Mouse (Mus musculus): Measurements from ENCODE around the gene I0C0044D17Rik. TPM values are rescaled to one million over a fixed set of nuclear protein-coding genes. Genes with fewer than 3 reads are reported as not detected.
"Not testable (repeated sequence)": the region's sequence is repeated elsewhere in the genome, so short reads cannot be mapped to it uniquely, and the experiment has no call there.

I0C0044D17Rik gene
- polyA plus RNA-seq (2014; fragmentation: Nextera tagmentation; extraction: Ambion mirVana): not detected in 2 replicates

DNA sequence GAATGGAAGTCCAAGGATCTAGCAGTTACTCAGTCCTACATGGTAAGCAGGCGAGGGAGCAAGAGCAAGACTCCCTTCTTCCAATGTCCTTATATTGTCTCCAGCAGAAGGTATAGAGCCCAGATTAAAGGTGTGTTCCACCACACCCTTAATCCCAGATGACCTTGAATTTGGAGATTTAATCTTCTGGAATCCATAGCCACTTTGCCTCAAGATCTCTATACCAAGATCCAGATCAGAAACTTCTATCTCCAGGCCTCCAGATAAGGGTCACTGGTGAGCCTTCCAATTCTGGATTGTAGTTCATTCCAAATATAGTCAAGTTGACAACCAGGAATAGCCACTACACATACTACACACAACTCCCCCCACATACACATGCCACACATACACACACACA lies at the start of gene I0C0044D17Rik:
I0C0044D17Rik (minus strand) TSS at position 101 of the 400 bp plus-strand sequence.
- not testable (repeated sequence) for DNase-seq (ENCODE audit: low spot score); ATAC-seq (ENCODE audit: low read depth); H3K4me1 ChIP-seq (ENCODE audit: control insufficient read depth, insufficient read depth, low read length); H3K27me3 ChIP-seq (replicated peaks; ENCODE audit: control insufficient read depth, insufficient read depth, low read length); H3K9ac ChIP-seq (ENCODE audit: low read depth, low read length); H3K36me3 ChIP-seq (ENCODE audit: control insufficient read depth, insufficient read depth, low read length); H3K9me3 ChIP-seq (ENCODE audit: control insufficient read depth, low read length); H3K27ac ChIP-seq (replicated peaks; ENCODE audit: low read depth, low read length); H3K4me2 ChIP-seq (ENCODE audit: low read depth, low read length); H3K4me3 ChIP-seq (ENCODE audit: low read depth, low read length)
- WGBS: 87% methylated on average over 1 of the region's 1 CpGs

DNA sequence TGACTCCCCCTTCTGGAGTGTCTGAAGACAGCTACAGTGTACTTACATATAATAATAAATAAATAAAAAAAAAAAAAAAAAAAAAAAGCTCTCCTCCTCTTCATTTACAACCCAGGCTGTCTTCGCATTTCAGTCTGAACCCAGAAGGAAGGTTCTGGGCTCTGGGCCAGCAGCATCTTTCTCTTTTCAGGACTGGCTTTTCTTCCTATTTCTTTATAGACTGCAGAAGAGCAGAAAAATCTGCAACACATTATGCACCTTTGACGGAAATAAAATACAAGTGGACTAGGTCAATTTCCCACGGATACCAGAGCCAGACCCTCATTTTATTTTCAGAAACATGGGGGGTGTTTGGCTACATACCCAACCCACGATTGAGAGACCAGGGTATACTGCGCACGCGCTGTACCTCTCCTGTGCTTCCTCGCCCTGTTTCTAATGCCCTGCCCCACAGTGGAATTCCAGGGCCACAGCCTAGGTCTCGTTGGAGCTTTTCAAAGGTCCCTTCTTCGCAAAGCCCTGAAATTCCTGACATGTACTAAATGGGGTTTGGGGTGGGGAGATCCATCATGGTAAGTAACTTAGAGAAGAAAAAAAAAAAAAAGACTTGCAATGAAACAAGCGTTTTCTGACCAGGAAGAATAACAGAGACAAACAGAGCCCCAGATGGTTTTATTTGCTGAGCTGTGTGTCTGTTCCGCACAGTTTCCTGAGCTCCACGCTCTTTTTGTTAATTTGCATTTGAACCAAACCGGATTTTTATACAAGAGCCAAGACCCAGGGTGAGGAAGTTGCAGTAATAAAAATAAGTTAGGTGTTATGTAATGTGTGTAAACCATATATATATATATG lies 42.0 kb upstream of the I0C0044D17Rik start:
- WGBS: 44% methylated on average over 14 of the region's 14 CpGs
- Histone ChIP-seq H3K4me1 (ENCODE audit: control insufficient read depth, insufficient read depth, low read length) (no peaks in the 10 kb centered on the region), H3K27ac (replicated peaks; ENCODE audit: low read depth, low read length) (peak overlapping the region; percentile 81), H3K27me3 (replicated peaks; ENCODE audit: control insufficient read depth, insufficient read depth, low read length) (no peaks in the 10 kb centered on the region), H3K9ac (ENCODE audit: low read depth, low read length) (no peak overlapping the region; the same call in 1 of the 2 replicates), H3K4me3 (ENCODE audit: low read depth, low read length) (no peak overlapping the region), H3K36me3 (ENCODE audit: control insufficient read depth, insufficient read depth, low read length) (no peaks in the 10 kb centered on the region), H3K9me3 (ENCODE audit: control insufficient read depth, low read length) (peaks cover 8% of the 10 kb centered on the region), H3K4me2 (ENCODE audit: low read depth, low read length) (peak overlapping the region; percentile 31)
- ATAC-seq (ENCODE audit: low read depth) (peak; percentile 74), DNase-seq (ENCODE audit: low spot score) (peak; percentile 92)

DNA sequence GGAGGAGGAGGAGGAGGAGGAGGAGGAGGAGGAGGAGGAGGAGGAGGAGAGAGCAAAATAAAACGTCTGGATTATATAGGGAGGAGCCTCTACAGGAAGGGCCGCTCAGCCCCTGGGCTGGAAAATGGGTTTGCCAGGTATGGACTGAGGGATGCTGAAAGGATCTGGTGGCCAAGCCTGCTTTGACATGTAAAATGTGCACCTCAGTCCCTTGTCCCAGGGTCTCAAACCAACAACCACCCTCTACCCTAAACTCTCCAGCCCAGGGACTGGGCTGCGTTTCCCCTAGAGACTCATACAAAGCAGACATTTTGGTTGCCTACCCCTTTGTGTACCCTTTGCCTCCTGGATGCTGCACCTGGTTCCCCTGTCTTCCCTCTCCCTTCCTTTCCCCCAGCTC lies 40.9 kb upstream of the I0C0044D17Rik start:
- 74% methylated on average over 3 of the region's 3 CpGs for WGBS
- H3K9ac ChIP-seq (ENCODE audit: low read depth, low read length): no peak overlapping the region
- ATAC-seq (ENCODE audit: low read depth) (no peak), DNase-seq (ENCODE audit: low spot score) (no peak)
- H3K27ac ChIP-seq (replicated peaks; ENCODE audit: low read depth, low read length): no peak overlapping the region
- no peak overlapping the region for H3K4me2 ChIP-seq (ENCODE audit: low read depth, low read length)
- H3K27me3 ChIP-seq (replicated peaks; ENCODE audit: control insufficient read depth, insufficient read depth, low read length): no peaks in the 10 kb centered on the region
- peaks cover 14% of the 10 kb centered on the region for H3K9me3 ChIP-seq (ENCODE audit: control insufficient read depth, low read length)
- no peaks in the 10 kb centered on the region for H3K36me3 ChIP-seq (ENCODE audit: control insufficient read depth, insufficient read depth, low read length)
- no peak overlapping the region for H3K4me3 ChIP-seq (ENCODE audit: low read depth, low read length)
- H3K4me1 ChIP-seq (ENCODE audit: control insufficient read depth, insufficient read depth, low read length): no peaks in the 10 kb centered on the region

DNA sequence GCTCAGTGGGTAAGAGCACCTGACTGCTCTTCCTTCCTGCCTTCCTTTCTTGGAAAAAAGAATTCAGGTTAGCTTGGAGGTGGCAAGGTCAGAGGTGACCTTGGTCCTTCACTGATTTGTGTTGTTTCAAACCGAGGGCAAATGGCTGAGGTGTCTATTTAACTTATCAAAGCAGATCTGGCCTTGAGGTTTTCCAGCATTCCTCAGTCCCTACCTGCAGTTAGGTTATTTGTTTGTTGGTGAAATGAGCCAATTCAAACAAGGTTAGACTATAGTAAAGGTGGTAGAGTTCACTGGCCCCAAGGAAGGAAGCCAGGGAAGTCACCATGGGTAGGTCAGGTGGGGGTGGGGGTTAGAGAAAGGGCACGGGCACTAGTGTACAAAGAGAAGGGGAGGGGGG lies 40.5 kb upstream of the I0C0044D17Rik start:
- DNase-seq (ENCODE audit: low spot score) (no peak), ATAC-seq (ENCODE audit: low read depth) (no peak)
- H3K36me3 ChIP-seq (ENCODE audit: control insufficient read depth, insufficient read depth, low read length): no peaks in the 10 kb centered on the region
- H3K4me2 ChIP-seq (ENCODE audit: low read depth, low read length): no peak overlapping the region
- WGBS: 36% methylated on average over 1 of the region's 2 CpGs
- H3K4me1 ChIP-seq (ENCODE audit: control insufficient read depth, insufficient read depth, low read length): no peaks in the 10 kb centered on the region
- H3K9me3 ChIP-seq (ENCODE audit: control insufficient read depth, low read length): peaks cover 16% of the 10 kb centered on the region
- H3K27me3 ChIP-seq (replicated peaks; ENCODE audit: control insufficient read depth, insufficient read depth, low read length): no peaks in the 10 kb centered on the region
- H3K9ac ChIP-seq (ENCODE audit: low read depth, low read length): no peak overlapping the region
- H3K4me3 ChIP-seq (ENCODE audit: low read depth, low read length): no peak overlapping the region
- H3K27ac ChIP-seq (replicated peaks; ENCODE audit: low read depth, low read length): no peak overlapping the region

DNA sequence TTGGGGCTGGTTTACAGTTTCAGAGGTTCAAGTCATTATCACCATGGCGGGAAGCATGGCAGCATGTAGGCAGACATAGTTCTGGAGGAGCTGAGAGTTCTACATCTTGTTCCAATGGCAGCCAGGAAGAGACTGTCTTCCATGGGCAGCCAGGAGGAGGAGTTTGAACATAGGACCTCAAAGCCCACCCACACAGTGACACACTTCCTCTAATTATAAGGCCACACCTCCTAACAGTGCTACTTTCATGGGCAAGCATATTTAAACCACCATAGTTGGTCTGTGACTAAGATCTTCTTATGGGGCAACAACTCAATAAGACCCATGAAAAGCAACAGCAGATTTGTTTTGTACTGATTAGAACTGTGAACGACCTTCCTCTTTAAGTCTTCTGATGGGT lies 39.8 kb upstream of the I0C0044D17Rik start:
- Histone ChIP-seq H3K27ac (replicated peaks; ENCODE audit: low read depth, low read length) (no peak overlapping the region), H3K4me1 (ENCODE audit: control insufficient read depth, insufficient read depth, low read length) (no peaks in the 10 kb centered on the region), H3K9me3 (ENCODE audit: control insufficient read depth, low read length) (peaks cover 16% of the 10 kb centered on the region), H3K9ac (ENCODE audit: low read depth, low read length) (no peak overlapping the region), H3K27me3 (replicated peaks; ENCODE audit: control insufficient read depth, insufficient read depth, low read length) (no peaks in the 10 kb centered on the region), H3K4me3 (ENCODE audit: low read depth, low read length) (no peak overlapping the region), H3K4me2 (ENCODE audit: low read depth, low read length) (no peak overlapping the region), H3K36me3 (ENCODE audit: control insufficient read depth, insufficient read depth, low read length) (no peaks in the 10 kb centered on the region)
- 88% methylated on average over 2 of the region's 2 CpGs for WGBS
- DNase-seq (ENCODE audit: low spot score): no peak
- ATAC-seq (ENCODE audit: low read depth): no peak

DNA sequence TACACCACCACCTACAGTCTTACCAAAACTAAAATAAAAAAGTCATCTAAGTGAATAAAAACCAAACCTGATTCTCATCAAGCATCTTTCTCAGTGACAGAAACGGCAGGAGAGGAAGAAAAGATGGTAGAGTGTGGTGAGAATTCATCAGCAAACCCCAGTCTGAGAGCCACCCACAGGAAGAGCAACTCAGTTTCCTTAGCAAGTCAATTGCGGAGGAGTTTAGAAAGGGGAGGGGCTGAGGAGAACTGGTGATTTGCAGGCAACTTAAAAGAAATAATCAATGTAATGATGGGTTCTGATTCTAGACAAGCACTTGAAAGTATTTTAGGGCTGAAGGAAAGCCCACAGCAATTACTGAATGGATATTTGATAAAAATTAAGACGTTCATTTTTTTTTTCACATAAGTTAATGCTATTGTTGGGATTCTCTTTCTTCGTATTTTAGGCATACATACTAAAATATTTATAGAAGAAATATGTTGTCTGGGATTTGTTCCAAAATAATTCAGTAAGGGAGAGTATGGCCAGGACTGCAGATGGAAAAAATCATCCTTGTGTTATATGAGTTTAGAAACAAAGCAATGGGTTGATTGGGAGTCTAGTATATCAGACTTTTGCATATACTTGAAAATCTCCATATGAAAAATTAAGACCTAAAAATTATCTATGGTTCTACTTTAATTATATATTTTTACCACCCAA lies 34.7 kb upstream of the I0C0044D17Rik start:
- peak; percentile 76 for DNase-seq (ENCODE audit: low spot score)
- no peak overlapping the region for H3K4me3 ChIP-seq (ENCODE audit: low read depth, low read length)
- H3K27me3 ChIP-seq (replicated peaks; ENCODE audit: control insufficient read depth, insufficient read depth, low read length): no peaks in the 10 kb centered on the region
- H3K4me1 ChIP-seq (ENCODE audit: control insufficient read depth, insufficient read depth, low read length): no peaks in the 10 kb centered on the region
- 38% methylated on average over 4 of the region's 4 CpGs for WGBS
- no peak overlapping the region for H3K4me2 ChIP-seq (ENCODE audit: low read depth, low read length)
- no peak overlapping the region for H3K9ac ChIP-seq (ENCODE audit: low read depth, low read length)
- no peaks in the 10 kb centered on the region for H3K36me3 ChIP-seq (ENCODE audit: control insufficient read depth, insufficient read depth, low read length)
- 0 out of 2 replicates have a peak, but pooled peaks cover 8% of the 10 kb centered on the region for H3K9me3 ChIP-seq (ENCODE audit: control insufficient read depth, low read length)
- ATAC-seq (ENCODE audit: low read depth): no peak
- H3K27ac ChIP-seq (replicated peaks; ENCODE audit: low read depth, low read length): peak overlapping the region; percentile 65

DNA sequence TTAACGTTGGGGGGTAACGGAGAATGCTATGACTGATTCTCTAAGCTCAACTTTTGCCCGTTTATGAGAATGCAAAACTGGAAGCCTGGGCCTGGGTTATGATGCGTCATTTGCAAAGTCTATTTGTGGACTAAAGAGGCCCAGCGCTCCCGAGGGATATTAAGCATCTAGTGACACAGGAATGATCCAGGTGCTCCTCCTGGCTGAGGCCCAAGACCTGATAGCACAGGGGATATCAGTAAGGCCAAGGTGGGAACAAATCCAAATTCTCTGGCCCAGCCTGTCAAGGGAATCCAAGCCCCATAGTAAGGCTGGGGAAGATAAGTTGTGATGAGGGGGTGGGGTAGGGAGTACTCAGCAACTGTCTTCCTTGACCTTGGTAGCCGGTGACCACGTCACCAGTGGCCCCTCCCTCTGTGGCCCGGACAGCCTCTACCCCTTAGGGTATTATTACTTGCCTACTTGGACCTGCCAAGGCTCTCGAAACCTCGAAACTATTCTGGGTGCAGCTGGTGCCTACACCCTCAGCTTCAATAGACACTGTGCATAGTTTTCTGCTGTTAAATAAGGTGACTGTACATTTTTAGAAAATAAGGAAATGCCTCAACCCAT lies 33.5 kb upstream of the I0C0044D17Rik start:
- Histone ChIP-seq H3K36me3 (ENCODE audit: control insufficient read depth, insufficient read depth, low read length) (no peaks in the 10 kb centered on the region), H3K4me3 (ENCODE audit: low read depth, low read length) (no peak overlapping the region), H3K9ac (ENCODE audit: low read depth, low read length) (no peak overlapping the region), H3K4me2 (ENCODE audit: low read depth, low read length) (no peak overlapping the region), H3K27ac (replicated peaks; ENCODE audit: low read depth, low read length) (peak overlapping the region; percentile 65; the same call in 1 of the 2 replicates), H3K4me1 (ENCODE audit: control insufficient read depth, insufficient read depth, low read length) (no peaks in the 10 kb centered on the region), H3K27me3 (replicated peaks; ENCODE audit: control insufficient read depth, insufficient read depth, low read length) (no peaks in the 10 kb centered on the region), H3K9me3 (ENCODE audit: control insufficient read depth, low read length) (0 out of 2 replicates have a peak, but pooled peaks cover 8% of the 10 kb centered on the region)
- 67% methylated on average over 11 of the region's 11 CpGs for WGBS
- DNase-seq (ENCODE audit: low spot score) (peak; percentile 46), ATAC-seq (ENCODE audit: low read depth) (peak; percentile 33; the same call in 1 of the 2 replicates)

DNA sequence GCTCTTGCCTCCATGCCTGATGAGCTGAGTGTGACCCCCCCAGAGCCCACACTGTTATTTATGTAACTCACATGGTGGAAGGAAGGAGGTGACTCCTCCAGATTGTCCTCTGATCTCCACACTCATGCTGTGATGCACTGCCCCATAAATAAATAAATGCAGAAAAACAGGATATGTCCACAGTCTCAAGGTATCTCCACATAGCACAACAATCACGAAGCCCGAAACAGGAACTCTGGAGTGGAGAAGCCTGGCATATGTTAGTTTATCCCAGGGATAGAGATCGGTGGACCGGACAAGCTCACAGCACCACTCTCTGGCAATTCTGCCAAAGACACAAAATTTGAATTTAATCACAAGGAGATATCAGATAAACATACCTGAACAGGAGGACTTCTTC lies 30.3 kb upstream of the I0C0044D17Rik start:
- Histone ChIP-seq H3K27ac (replicated peaks; ENCODE audit: low read depth, low read length) (no peak overlapping the region), H3K9ac (ENCODE audit: low read depth, low read length) (no peak overlapping the region), H3K27me3 (replicated peaks; ENCODE audit: control insufficient read depth, insufficient read depth, low read length) (no peaks in the 10 kb centered on the region), H3K9me3 (ENCODE audit: control insufficient read depth, low read length) (no peaks in the 10 kb centered on the region), H3K4me3 (ENCODE audit: low read depth, low read length) (no peak overlapping the region), H3K36me3 (ENCODE audit: control insufficient read depth, insufficient read depth, low read length) (no peaks in the 10 kb centered on the region), H3K4me2 (ENCODE audit: low read depth, low read length) (no peak overlapping the region), H3K4me1 (ENCODE audit: control insufficient read depth, insufficient read depth, low read length) (no peaks in the 10 kb centered on the region)
- ATAC-seq (ENCODE audit: low read depth): no peak
- no peak for DNase-seq (ENCODE audit: low spot score)
- WGBS: 80% methylated on average over 4 of the region's 4 CpGs
